Mouse (Mus musculus): ENCODE results near the gene Gm44965. TPM values are rescaled to one million over a fixed set of nuclear protein-coding genes. Genes with fewer than 3 reads are reported as not detected.

The Gm44965 gene
- total RNA-seq, 2 experiments from 2014 or later: not detected

- no peak for DNase-seq (ENCODE audit: low spot score in 2 of 2)
These were observed 15.0 kb upstream of the Gm44965 start for GRCm38 (mm10) chr6:48578736-48579135.

GRCm38 (mm10) chr6:48579215-48579648, 14.5 kb upstream of the Gm44965 start:
- no peak for DNase-seq (ENCODE audit: low spot score in 2 of 2)

- no peak for DNase-seq (ENCODE audit: low spot score in 2 of 2)
These were observed 12.5 kb upstream of the Gm44965 start for GRCm38 (mm10) chr6:48581257-48581656.

- DNase-seq (ENCODE audit: low spot score in 2 of 2): peak; percentile 21 to 50
These were observed 11.7 kb upstream of the Gm44965 start for GRCm38 (mm10) chr6:48582037-48582436.

- DNase-seq (ENCODE audit: low spot score in 2 of 2): no peak
These were observed 4.5 kb upstream of the Gm44965 start, which contains the start of gene Gm45021 for GRCm38 (mm10) chr6:48589194-48589750. TSS of gene Gm45021 (plus strand) at chr6:48589610.

- DNase-seq (ENCODE audit: low spot score in 2 of 2): no peak
These were observed 2.4 kb upstream of the Gm44965 start for GRCm38 (mm10) chr6:48591221-48591845.

- no peak for DNase-seq (ENCODE audit: low spot score in 2 of 2)
These were observed 1.9 kb upstream of the Gm44965 start for GRCm38 (mm10) chr6:48591871-48592270.

GRCm38 (mm10) chr6:48594043-48594738, 450 bp downstream of the Gm44965 start:
- DNase-seq (ENCODE audit: low spot score in 2 of 2): peak; percentile 69 to 72

GRCm38 (mm10) chr6:48595278-48595677, 1.5 kb downstream of the Gm44965 start:
- no peak for DNase-seq (ENCODE audit: low spot score in 2 of 2)

- no peak for DNase-seq (ENCODE audit: low spot score in 2 of 2)
These were observed 2.9 kb downstream of the Gm44965 start for GRCm38 (mm10) chr6:48596545-48597232.

GRCm38 (mm10) chr6:48597233-48597625, 3.5 kb downstream of the Gm44965 start:
- DNase-seq (ENCODE audit: low spot score in 2 of 2): no peak

GRCm38 (mm10) chr6:48600594-48600993, 6.9 kb downstream of the Gm44965 start:
- no peak for DNase-seq (ENCODE audit: low spot score in 2 of 2)

GRCm38 (mm10) chr6:48601271-48602079, 7.7 kb downstream of the Gm44965 start, which contains the start of gene Zfp775:
TSS of gene Zfp775 (plus strand) at chr6:48602063.
- DNase-seq (ENCODE audit: low spot score in 2 of 2): peak; percentile 96 to 98

- no peak for DNase-seq (ENCODE audit: low spot score in 2 of 2)
These were observed 8.5 kb downstream of the Gm44965 start for GRCm38 (mm10) chr6:48602080-48602741.

GRCm38 (mm10) chr6:48608124-48608523, 14.4 kb downstream of the Gm44965 start:
- DNase-seq (ENCODE audit: low spot score in 2 of 2): no peak

- DNase-seq (ENCODE audit: low spot score in 2 of 2): no peak
These were observed 15.8 kb downstream of the Gm44965 start for GRCm38 (mm10) chr6:48609512-48609911.

- no peak for DNase-seq (ENCODE audit: low spot score in 2 of 2)
These were observed 16.9 kb downstream of the Gm44965 start for GRCm38 (mm10) chr6:48610657-48611056.

- DNase-seq (ENCODE audit: low spot score in 2 of 2): no peak
These were observed 19.7 kb downstream of the Gm44965 start for GRCm38 (mm10) chr6:48613464-48613863.

GRCm38 (mm10) chr6:48614756-48615155, 21.0 kb downstream of the Gm44965 start:
- DNase-seq (ENCODE audit: low spot score in 2 of 2): no peak

GRCm38 (mm10) chr6:48620031-48620430, 26.3 kb downstream of the Gm44965 start:
- DNase-seq (ENCODE audit: low spot score in 2 of 2): no peak
